Mouse (Mus musculus): ENCODE results near the gene Gnb3.

GRCm38 (mm10) chr6:124817971-124818370 is 22.1 kb downstream of the Gnb3 start:
- TF ChIP-seq CTCF (IDR thresholded peaks at IDR 0.05; ENCODE audit: borderline replicate concordance, control insufficient read depth, extremely low read depth, insufficient read depth, low read length, poor library complexity), result no peak
- TF ChIP-seq POLR2A (IDR thresholded peaks at IDR 0.05; ENCODE audit: control insufficient read depth, extremely low read depth, insufficient read depth, low read length, poor library complexity), result no peak
